Mouse (Mus musculus): ENCODE measurements around the gene Cox8b. TPM values are rescaled to one million over a fixed set of nuclear protein-coding genes. Genes with fewer than 3 reads are reported as not detected.

The Cox8b gene
- total and polyA plus RNA-seq, 3 experiments, result not detected

DNA sequence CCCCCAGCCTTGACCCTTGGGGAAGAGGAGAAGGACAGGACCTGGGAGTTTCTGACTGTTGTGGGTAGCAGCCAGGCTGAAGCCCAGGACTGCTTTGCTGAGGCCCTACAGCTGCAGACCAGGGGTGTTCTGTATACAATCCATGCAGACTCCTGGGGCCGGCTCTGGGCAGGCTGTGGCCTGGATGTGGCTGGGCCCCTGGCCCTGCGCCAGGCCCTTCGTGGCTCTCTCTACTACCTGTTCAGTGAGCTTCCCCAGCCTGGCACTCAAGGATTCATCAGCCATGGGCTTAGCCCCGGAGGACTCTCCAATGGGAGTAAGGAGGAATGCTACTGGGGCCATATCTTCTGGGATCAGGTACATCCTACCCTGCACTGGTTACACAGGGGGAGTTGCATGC, 43.1 kb upstream of the Cox8b start:
- Histone ChIP-seq H3K9ac (ENCODE audit: control insufficient read depth, low read depth, low read length, poor library complexity, severe bottlenecking) (no peak overlapping the region), H3K79me2 (ENCODE audit: control insufficient read depth, insufficient read depth, low read length, poor library complexity) (peaks cover 1% of the 10 kb centered on the region; the same call in 1 of the 2 replicates), H3K36me3 (ENCODE audit: control insufficient read depth in 1 of 2, insufficient read depth in 2 of 2, low read length in 2 of 2) (peaks cover 0 to 17% of the 10 kb centered on the region in 2 experiments; a peak in 2 of 4 replicates), H3K4me1 (ENCODE audit: control insufficient read depth in 1 of 2, insufficient read depth in 2 of 2, low read length in 2 of 2) (peaks cover 8 to 26% of the 10 kb centered on the region in 2 experiments), H3K9me3 (replicated peaks; ENCODE audit: insufficient read depth, low read length) (no peaks in the 10 kb centered on the region), H3K4me3 (ENCODE audit: control insufficient read depth in 1 of 2, insufficient read depth in 1 of 2, low read depth in 2 of 2, low read length in 2 of 2) (no peak overlapping the region), H3K27me3 (ENCODE audit: control insufficient read depth in 1 of 2, insufficient read depth in 2 of 2, low read length in 2 of 2) (no peaks in the 10 kb centered on the region; a peak in 1 of 4 replicates), H3K27ac (ENCODE audit: control insufficient read depth, low read depth, low read length) (no peak overlapping the region)
- TF ChIP-seq CHD2 (IDR thresholded peaks at IDR 0.05; ENCODE audit: low read length) (no peak), POLR2AphosphoS2 (IDR thresholded peaks at IDR 0.05; ENCODE audit: low read length) (no peak), HCFC1 (IDR thresholded peaks at IDR 0.05; ENCODE audit: low read depth, low read length) (no peak), KAT2A (conservative IDR thresholded peaks at IDR 0.05; ENCODE audit: low read depth, low read length) (no peak), TCF12 (IDR thresholded peaks at IDR 0.05; ENCODE audit: low read depth, low read length) (no peak), GABPA (IDR thresholded peaks at IDR 0.05; ENCODE audit: low read depth, low read length) (no peak), ZKSCAN1 (IDR thresholded peaks at IDR 0.05; ENCODE audit: low read depth, low read length) (no peak), GATA1 (IDR thresholded peaks at IDR 0.05; ENCODE audit: low read depth, low read length) (no peak), POLR2AphosphoS5 (IDR thresholded peaks at IDR 0.05; ENCODE audit: borderline replicate concordance, low read depth, low read length) (no peak), USF2 (IDR thresholded peaks at IDR 0.05; ENCODE audit: borderline replicate concordance in 1 of 2, insufficient read depth in 1 of 2, low read depth in 1 of 2, low read length in 2 of 2) (no peak)
- DNase-seq (ENCODE audit: low read depth, low spot score), result no peak

GRCm38 (mm10) chr7:140942811-140943210, 42.6 kb upstream of the Cox8b start:
- no peak for TF ChIP-seq TCF12 (IDR thresholded peaks at IDR 0.05; ENCODE audit: low read depth, low read length)
- TF ChIP-seq E2F4 (IDR thresholded peaks at IDR 0.05; ENCODE audit: borderline replicate concordance, low read depth, low read length), result no peak
- no peak for TF ChIP-seq ZNF384 (IDR thresholded peaks at IDR 0.05; ENCODE audit: low read depth, low read length)
- TF ChIP-seq ETS1 (IDR thresholded peaks at IDR 0.05; ENCODE audit: low read depth, low read length), result no peak
- no peak for TF ChIP-seq NELFE (IDR thresholded peaks at IDR 0.05; ENCODE audit: low read depth, low read length)
- TF ChIP-seq UBTF (IDR thresholded peaks at IDR 0.05; ENCODE audit: borderline replicate concordance, insufficient read depth, low read depth, low read length), result no peak
- no peak for TF ChIP-seq NRF1 (IDR thresholded peaks at IDR 0.05; ENCODE audit: insufficient read depth, low read depth, low read length, poor library complexity, severe bottlenecking)
- TF ChIP-seq ZMIZ1 (IDR thresholded peaks at IDR 0.05; ENCODE audit: low read depth, low read length), result no peak
- no peak for TF ChIP-seq ZC3H11A (IDR thresholded peaks at IDR 0.05; ENCODE audit: low read depth, low read length)
- TF ChIP-seq POLR2AphosphoS2 (IDR thresholded peaks at IDR 0.05; ENCODE audit: low read length), result no peak
- no peak for TF ChIP-seq TBP (IDR thresholded peaks at IDR 0.05; ENCODE audit: low read depth, low read length)
- TF ChIP-seq RCOR1 (IDR thresholded peaks at IDR 0.05; ENCODE audit: low read depth, low read length), result no peak
- TF ChIP-seq JUND (IDR thresholded peaks at IDR 0.05; ENCODE audit: low read depth, low read length), result no peak
- TF ChIP-seq SMC3 (IDR thresholded peaks at IDR 0.05; ENCODE audit: low read depth, low read length), result no peak
- no peak for TF ChIP-seq ZKSCAN1 (IDR thresholded peaks at IDR 0.05; ENCODE audit: low read depth, low read length)
- TF ChIP-seq MEF2A (IDR thresholded peaks at IDR 0.05; ENCODE audit: extremely low read depth, insufficient replicate concordance, low read depth, low read length, poor library complexity, severe bottlenecking), result no peak
- no peak for TF ChIP-seq MYB (IDR thresholded peaks at IDR 0.05; ENCODE audit: low read depth, low read length)
- TF ChIP-seq HCFC1 (IDR thresholded peaks at IDR 0.05; ENCODE audit: low read depth, low read length), result no peak
- TF ChIP-seq USF1 (IDR thresholded peaks at IDR 0.05; ENCODE audit: low read depth, low read length), result no peak
- Histone ChIP-seq H3K79me2 (ENCODE audit: control insufficient read depth, insufficient read depth, low read length, poor library complexity) (peaks cover 1% of the 10 kb centered on the region; the same call in 1 of the 2 replicates), H3K36me3 (ENCODE audit: control insufficient read depth in 1 of 2, insufficient read depth in 2 of 2, low read length in 2 of 2) (peaks cover 0 to 17% of the 10 kb centered on the region in 2 experiments; a peak in 2 of 4 replicates), H3K4me1 (ENCODE audit: control insufficient read depth in 1 of 2, insufficient read depth in 2 of 2, low read length in 2 of 2) (peaks cover 8 to 26% of the 10 kb centered on the region in 2 experiments), H3K27me3 (ENCODE audit: control insufficient read depth in 1 of 2, insufficient read depth in 2 of 2, low read length in 2 of 2) (no peaks in the 10 kb centered on the region; a peak in 1 of 4 replicates), H3K4me3 (ENCODE audit: control insufficient read depth in 1 of 2, insufficient read depth in 1 of 2, low read depth in 2 of 2, low read length in 2 of 2) (0 out of 4 replicates have a peak overlapping the region, but pooled peaks of 1 of the 2 experiments have one; percentile 10), H3K27ac (ENCODE audit: control insufficient read depth, low read depth, low read length) (no peak overlapping the region), H3K9me3 (replicated peaks; ENCODE audit: insufficient read depth, low read length) (no peaks in the 10 kb centered on the region), H3K9ac (ENCODE audit: control insufficient read depth, low read depth, low read length, poor library complexity, severe bottlenecking) (no peak overlapping the region)
- no peak for DNase-seq (ENCODE audit: low read depth, low spot score)
